Mouse (Mus musculus) thymus, postnatal 14 days (tissue): Measurements from ENCODE around the gene Inhbe.
A peak's percentile ranks its signal among the peaks of the same experiment; 100 is the strongest.

Experiments used
- DNase-seq: peaks from one replicate; pipeline ENCODE4 v3.0.0; 2021

Inhbe gene

DNA sequence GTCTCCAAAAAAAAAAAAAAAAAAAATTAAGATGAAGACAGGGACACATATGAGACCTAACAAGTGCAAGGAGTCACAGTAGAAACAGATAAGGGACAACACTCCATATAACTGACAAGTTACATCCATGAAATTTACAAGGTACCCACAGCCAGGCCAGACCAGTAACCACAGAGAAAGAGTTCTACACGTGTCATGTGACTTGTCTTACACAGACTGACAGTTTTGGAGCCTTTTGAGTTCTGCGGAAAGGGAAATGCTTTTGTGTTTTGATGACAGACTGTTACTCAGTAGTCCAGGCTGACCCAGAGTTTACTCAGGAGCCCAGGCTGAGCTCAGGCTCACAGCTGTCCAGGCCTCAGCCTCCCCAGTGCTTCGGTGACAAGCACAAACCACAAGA lies 11.2 kb downstream of the Inhbe start:
- no peak for DNase-seq

DNA sequence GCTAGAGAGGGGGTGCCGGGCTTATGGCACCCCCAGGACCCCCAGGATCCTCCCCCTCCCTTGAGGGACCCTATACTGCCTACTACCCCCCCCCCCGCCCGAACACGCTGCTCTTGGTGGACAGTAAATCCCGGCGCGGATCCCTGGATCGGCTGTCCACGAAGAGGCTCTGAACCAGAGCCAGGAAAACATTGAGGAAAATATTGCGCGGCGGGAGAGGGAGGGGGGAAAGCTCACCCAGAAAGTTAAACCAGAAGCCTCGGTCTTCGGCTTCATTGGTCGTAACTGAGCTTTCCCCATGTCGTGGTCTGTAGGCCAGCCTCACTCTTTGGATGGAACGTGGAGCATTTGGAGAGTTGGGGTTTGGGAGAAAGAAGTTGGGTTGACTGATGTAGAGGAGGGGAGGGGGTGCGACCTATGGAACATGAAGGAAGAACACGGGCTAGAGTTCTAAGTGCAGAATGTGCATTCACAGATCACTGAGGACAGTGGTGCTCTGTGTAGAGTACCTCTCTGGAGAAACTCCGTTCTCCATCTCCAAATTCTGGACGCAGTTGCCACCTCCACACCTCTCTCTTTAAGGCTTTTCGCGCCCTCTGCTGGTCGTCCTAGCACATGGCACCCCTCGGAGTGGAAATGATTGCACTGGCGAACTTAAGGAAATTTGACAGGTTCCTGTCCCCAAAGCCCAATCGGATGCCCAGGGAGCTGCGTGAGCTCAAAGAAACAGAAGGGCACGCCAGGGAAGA lies 12.1 kb downstream of the Inhbe start, which contains the start of gene Gli1:
TSS of gene Gli1 (minus strand) at position 84 of the 749 bp plus-strand sequence.
- DNase-seq = peak; percentile 85

DNA sequence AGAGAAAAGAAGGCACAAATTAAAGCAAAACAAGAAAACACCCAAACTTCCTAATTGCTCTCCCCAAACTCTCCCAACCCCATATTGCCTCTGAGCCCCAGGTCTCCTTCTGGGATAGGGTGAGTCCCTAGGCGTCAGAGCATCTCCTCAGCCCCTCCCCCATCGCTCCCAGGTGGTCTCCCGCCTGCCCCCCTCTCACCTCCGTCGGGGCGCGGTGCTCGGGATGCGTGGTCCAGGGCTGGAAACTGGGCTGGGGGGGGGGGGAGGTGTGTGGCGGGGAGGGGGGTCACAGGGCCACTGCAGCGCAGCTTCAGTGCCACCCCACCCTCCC lies 12.9 kb downstream of the Inhbe start:
- DNase-seq = no peak

DNA sequence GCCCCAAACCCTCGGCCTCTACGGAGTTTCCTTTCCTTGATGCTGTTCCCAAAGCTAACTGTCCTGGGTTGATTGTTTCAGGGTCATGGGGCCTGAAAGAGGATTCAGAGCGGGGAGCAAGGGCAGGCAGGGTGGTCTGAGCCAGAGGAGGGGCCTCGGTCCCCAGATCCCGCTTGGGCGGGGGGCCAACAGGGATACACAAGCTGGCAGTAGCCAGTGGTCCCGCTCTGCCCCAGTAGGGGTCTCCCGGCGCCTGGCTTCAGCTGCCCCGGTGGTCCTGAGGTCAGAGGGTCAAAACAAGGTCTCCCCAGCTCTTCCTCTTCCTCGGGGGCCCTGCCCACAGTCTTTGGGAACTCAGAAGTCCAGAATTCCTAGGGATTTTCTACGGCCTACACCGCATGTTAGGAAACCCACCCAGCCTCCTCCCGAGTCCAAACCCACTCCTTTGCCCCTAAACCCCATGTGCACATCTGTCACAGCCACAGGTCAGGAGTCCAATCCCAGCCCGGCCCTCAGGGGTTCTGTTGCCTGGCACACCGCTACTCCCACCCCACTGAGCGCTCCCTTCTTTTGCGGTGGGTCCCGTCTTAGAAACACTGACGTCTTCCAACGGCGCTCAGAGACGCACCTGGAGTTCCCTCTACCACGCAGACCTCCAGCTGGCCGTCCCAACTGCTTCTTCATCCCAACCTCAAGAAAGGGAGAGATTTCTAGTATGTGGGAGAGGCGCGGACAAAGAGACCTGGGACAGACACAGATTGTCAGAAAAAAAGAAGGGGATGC lies 13.4 kb downstream of the Inhbe start:
- no peak for DNase-seq

- DNase-seq = no peak
These were observed 14.3 kb downstream of the Inhbe start for GRCm38 (mm10) chr10:127339683-127340576.

DNA sequence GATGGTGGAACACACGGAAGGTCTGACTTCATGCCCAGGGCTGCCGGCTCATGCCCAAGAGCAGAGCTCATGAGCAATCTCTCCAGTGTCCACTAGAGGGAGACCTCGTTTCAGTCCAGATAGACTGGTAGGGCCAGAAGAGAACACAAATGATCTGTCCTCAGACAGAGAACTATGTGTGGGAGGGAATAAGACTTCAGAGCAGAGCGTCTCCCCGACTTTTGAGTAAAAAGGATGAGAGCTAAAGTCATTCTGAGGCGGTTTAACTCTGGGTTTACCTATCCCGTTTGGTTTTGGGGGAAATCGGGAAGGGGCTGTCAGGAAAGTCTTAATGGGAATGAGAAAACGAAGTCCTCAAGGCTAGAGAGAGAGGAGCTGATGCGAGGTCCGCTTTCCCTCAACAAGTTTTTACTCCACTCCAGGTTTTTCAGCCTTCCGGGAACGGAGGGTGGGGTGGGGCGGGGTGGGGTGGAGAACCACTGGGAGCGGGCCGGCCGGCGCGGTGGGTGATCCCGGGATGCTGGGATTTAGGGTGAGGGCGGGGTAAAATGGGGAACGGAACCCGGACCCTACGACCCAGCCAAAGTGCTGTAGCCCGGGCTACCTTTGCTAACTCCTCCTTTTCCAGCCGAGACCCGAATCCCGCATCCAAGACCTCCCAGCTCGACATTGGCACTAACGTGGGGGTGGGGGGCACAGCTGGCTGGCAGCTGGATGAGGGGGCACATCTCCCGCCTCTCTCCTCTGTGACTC lies 15.1 kb downstream of the Inhbe start:
- DNase-seq = peak; percentile 89

DNA sequence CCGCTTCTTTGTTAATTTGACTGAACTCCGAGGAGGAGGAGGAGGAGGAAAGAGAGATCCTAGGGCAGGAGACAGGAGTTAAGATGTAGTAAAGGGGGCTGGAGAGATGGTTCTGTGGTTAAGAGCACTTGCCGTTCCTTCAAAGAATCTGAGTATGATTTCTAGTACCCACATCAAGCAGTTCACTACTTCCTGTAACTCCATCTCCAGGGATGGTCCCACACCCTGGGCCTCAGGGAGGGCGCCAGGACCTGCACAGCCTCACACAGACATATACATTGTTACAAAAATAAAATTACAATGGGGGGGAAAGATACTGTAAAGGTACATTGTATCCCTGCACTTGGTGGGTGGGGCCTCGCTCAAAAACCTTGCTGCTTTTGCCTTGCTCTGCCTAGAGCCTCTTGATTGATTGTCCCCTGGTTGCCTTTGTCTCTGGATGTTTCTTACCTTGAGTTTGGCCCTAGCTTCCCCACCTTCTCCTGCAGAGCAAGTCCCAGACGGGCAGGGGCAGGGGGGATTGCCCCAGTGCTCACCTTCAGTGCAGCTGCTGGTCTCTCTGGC lies 16.6 kb downstream of the Inhbe start:
- DNase-seq = no peak

DNA sequence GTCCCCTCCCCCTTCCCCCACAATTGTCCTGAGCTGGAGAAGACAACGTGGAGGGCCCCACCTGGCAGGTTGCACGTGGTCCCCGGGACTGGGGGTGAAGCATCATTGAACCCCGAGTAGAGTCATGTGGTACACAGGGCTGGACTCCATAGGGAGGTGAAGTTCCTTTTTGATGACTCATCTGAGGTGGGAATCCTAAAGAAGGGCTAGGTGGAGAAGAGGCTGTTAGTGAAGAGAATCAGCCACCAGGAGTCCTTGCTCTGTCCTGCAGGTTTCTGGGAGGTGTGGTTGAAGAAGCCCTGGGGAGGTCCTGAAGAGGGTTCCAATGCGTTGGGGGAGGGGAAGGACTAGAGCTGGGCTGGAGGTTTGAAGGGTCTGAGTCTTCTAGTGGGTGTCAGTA lies 17.3 kb downstream of the Inhbe start:
- no peak for DNase-seq

DNA sequence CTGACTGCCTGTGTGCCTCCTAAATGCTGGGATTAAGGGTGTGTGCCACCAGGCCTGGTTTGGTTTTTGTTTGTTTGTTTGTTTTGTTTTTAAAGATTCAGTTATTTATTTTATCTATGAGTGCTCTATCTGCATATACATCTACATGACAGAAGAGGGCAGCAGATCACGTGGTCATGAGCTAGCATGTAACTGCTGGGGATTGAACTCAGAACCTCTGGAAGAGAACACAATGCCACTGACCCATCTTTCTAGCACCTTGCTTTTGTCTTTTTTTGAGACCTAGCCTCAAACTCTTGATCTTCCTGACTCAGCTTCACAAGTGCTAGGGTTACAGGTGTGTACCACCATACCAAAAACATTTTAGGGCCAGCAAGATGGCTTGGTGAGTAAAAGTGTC lies 18.9 kb downstream of the Inhbe start:
- no peak for DNase-seq

- peak; percentile 40 for DNase-seq
These were observed 21.1 kb downstream of the Inhbe start for GRCm38 (mm10) chr10:127333152-127333551.

DNA sequence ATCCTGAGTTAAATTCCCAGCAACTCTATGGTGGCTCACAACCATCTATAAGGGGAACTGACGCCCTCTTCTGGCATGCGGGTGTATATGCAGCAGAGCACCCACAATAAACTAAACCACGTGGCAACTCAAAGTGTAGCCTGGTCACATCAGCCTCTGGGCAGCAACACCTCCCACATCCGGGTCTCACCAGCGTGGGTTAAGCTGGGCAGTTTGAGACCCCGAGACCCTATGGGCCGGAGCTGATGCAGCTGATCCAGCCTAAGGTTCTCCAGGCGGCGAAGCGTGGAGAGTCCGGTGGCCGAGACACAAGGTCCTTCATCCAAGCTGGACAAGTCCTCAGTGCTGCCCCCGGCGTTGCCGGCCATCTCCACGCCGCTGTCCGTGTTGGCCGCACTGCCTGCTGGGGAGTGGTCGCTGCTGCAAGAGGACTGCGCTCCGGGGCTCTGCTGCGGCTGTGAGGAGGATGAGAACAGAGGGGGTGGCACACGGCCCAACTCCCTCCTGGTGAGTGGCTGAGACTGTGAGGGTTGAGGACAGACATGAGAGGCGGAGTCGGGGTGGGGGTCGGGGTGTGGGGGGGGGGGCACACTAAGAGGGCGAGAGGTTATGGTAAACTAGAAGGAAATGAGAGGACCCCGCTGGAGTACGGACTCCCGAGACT lies 21.9 kb downstream of the Inhbe start:
- no peak for DNase-seq

DNA sequence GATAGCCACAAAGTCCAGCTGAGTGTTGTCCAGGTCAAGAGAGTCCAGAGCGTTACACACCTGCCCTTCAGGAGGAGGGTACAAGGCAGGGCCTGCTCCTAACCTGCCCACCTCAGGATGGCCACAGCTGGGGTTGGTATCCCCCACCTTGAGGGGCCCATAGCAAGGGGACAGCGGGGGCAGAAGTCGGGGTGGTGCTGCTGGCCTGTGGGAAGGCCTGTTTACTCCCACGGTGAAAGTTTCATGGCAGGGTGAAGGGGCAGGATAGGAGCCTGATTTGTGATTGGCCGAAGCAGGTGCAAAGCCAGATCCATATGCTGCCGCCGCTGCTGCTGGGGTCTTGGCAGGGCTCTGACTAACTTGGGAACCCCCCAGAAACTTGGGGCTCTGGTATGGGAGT lies 24.0 kb downstream of the Inhbe start:
- no peak for DNase-seq

DNA sequence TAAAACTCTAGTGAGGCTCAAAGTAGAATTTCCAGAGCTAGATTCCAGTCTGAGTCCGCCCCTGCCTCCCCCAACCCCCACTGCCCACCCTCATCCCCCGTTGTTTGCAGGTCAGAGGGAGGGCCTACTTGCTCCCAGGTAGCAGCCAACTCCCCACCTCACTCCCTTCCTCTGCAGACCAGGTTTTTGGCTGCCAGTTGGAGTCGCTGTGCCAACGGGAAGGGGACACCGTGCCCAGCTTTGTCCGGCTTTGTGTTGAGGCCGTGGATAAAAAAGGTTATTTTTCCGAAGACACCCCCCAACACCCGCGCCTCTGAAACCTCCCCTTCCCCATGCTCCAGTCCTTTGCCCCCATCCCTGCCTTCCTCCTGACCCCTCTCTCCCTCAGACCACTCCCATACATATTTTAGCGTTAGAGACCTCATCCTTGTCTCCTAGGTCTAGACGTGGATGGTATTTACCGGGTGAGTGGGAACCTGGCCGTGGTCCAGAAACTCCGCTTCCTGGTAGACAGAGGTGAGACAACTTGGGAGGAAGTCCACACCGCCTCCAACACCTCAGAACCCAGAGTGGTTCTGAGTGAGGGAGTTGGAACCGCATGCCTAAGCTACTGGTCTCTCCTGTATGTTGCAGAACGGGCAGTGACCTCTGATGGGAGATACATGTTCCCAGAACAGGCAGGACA lies 26.6 kb downstream of the Inhbe start:
- DNase-seq = no peak

GRCm38 (mm10) chr10:127326828-127327227 lies 27.4 kb downstream of the Inhbe start:
- peak; percentile 36 for DNase-seq

DNA sequence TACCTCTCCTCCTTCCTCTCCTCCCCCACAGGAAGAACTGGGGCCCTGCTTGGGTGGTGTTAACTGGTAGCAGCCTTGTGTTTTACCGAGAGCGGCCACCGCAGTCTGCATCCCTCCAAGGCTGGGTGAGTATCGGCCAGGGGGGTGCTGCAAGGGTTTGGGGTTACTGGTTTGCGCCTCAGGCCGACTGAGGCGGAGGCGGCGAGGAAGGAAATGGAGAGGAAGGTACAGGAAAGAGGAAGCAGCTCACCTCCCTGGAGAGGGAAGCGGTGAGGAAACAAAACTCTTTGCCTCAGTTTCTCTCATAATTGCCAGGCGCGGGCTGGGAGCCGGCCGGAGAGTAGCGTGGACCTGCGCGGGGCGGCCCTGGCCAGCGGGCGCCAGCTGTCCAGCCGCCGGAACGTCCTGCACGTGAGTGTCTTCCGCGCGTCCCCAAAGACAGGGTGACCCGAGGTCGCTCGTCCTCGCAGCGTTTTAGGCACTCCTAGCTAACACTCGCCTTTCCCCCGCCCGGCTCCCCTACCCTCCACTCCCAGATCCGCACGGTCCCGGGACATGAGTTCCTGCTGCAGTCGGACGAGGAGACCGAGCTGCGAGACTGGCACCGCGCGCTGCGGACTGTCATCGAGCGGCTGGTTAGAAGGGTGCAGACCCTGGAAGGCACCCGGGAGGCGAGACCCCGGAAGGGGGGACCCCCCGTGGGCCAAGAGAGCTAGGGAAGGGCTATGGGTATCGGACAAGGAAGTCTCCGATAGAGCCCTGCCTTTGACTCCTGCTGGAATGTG lies 28.0 kb downstream of the Inhbe start:
- DNase-seq = peak; percentile 71

- peak; percentile 81 for DNase-seq
These were observed 28.7 kb downstream of the Inhbe start for GRCm38 (mm10) chr10:127325454-127326016.

GRCm38 (mm10) chr10:127324495-127324894 lies 29.7 kb downstream of the Inhbe start:
- peak; percentile 89 for DNase-seq

- DNase-seq = peak; percentile 71
These were observed 30.9 kb downstream of the Inhbe start for GRCm38 (mm10) chr10:127323131-127323855.

GRCm38 (mm10) chr10:127322669-127323068 lies 31.5 kb downstream of the Inhbe start:
- DNase-seq = no peak
